Mouse (Mus musculus): Measurements from ENCODE around the gene Clic3. TPM values are rescaled to one million over a fixed set of nuclear protein-coding genes. Genes with fewer than 3 reads are reported as not detected.
A peak's percentile ranks its signal among the peaks of the same experiment; 100 is the strongest.

The Clic3 gene
- polyA plus RNA-seq, 1 experiment from 2014 or later = 1.4 TPM

GRCm38 (mm10) chr2:25484901-25485647 lies 28.4 kb downstream of the Clic3 start:
- TF ChIP-seq CTCF (IDR thresholded peaks at IDR 0.05; ENCODE audit: low read depth) = no peak
- no peak for TF ChIP-seq EP300 (IDR thresholded peaks at IDR 0.05; ENCODE audit: low read depth)
- peak; percentile 40 for DNase-seq

GRCm38 (mm10) chr2:25487965-25488670 lies 31.5 kb downstream of the Clic3 start:
- no peaks in the 10 kb centered on the region for H3K27me3 ChIP-seq (ENCODE audit: insufficient read depth, low read length)
- H3K4me1 ChIP-seq (ENCODE audit: insufficient read depth) = peaks cover 9% of the 10 kb centered on the region; the same call in 1 of the 2 replicates
- no peak overlapping the region for H3K9ac ChIP-seq (replicated peaks)
- WGBS (ENCODE audit: insufficient replicate concordance) = 80% methylated on average over 6 of the region's 6 CpGs
- no peak overlapping the region for H3K4me3 ChIP-seq (ENCODE audit: low read depth, low read length)
- TF ChIP-seq CTCF (IDR thresholded peaks at IDR 0.05; ENCODE audit: low read depth) (no peak), EP300 (IDR thresholded peaks at IDR 0.05; ENCODE audit: low read depth) (no peak)
- DNase-seq (no peak), ATAC-seq (no peak)
- H3K9me3 ChIP-seq (ENCODE audit: low read length) = no peaks in the 10 kb centered on the region
- H3K4me2 ChIP-seq (ENCODE audit: low read depth, low read length) = no peak overlapping the region
- H3K27ac ChIP-seq (ENCODE audit: low read depth) = no peak overlapping the region
- H3K36me3 ChIP-seq (replicated peaks; ENCODE audit: insufficient read depth, low read length) = no peaks in the 10 kb centered on the region

More at GRCm38 (mm10) chr2:25484901-25485647, 28.4 kb downstream of the Clic3 start:
- H3K4me3 ChIP-seq (ENCODE audit: low read depth, low read length) = no peak overlapping the region
- H3K9me3 ChIP-seq (ENCODE audit: low read length) = no peaks in the 10 kb centered on the region
- no peak overlapping the region for H3K4me2 ChIP-seq (ENCODE audit: low read depth, low read length)
- H3K9ac ChIP-seq (replicated peaks) = no peak overlapping the region
- H3K36me3 ChIP-seq (replicated peaks; ENCODE audit: insufficient read depth, low read length) = no peaks in the 10 kb centered on the region
- H3K27me3 ChIP-seq (ENCODE audit: insufficient read depth, low read length) = no peaks in the 10 kb centered on the region
- peak overlapping the region; percentile 44; the same call in 1 of the 2 replicates for H3K27ac ChIP-seq (ENCODE audit: low read depth)
- WGBS (ENCODE audit: insufficient replicate concordance) = 54% methylated on average over 11 of the region's 11 CpGs
- peaks cover 9% of the 10 kb centered on the region; the same call in 1 of the 2 replicates for H3K4me1 ChIP-seq (ENCODE audit: insufficient read depth)
- peak; percentile 87 for ATAC-seq

DNA sequence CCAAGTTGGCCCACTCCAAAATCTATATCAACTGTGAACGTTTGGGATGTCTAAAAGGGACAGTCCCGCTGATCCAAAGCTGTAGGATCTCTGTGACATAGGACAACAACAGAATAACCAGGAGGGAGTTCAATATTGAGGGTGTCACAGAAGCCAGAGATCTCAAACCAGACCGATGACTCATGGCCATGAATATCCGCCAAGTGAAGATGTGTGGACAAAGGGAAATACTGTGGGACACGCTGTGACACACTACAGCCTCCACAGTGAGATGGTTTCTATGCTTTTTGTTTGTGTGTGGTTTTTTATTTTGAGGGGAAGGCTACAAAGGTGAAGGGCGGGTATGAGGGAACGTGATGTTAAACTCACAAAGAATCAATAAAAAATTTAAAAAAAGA lies 32.0 kb downstream of the Clic3 start:
- no peaks in the 10 kb centered on the region for H3K36me3 ChIP-seq (replicated peaks; ENCODE audit: insufficient read depth, low read length)
- H3K4me1 ChIP-seq (ENCODE audit: insufficient read depth) = peaks cover 9% of the 10 kb centered on the region; the same call in 1 of the 2 replicates
- DNase-seq (no peak), ATAC-seq (no peak)
- no peaks in the 10 kb centered on the region for H3K27me3 ChIP-seq (ENCODE audit: insufficient read depth, low read length)
- no peak overlapping the region for H3K4me2 ChIP-seq (ENCODE audit: low read depth, low read length)
- H3K4me3 ChIP-seq (ENCODE audit: low read depth, low read length) = no peak overlapping the region
- no peak overlapping the region for H3K27ac ChIP-seq (ENCODE audit: low read depth)
- TF ChIP-seq EP300 (IDR thresholded peaks at IDR 0.05; ENCODE audit: low read depth) (no peak), CTCF (IDR thresholded peaks at IDR 0.05; ENCODE audit: low read depth) (no peak)
- H3K9me3 ChIP-seq (ENCODE audit: low read length) = no peaks in the 10 kb centered on the region
- H3K9ac ChIP-seq (replicated peaks) = no peak overlapping the region
- 69% methylated on average over 7 of the region's 7 CpGs for WGBS (ENCODE audit: insufficient replicate concordance)

- no peak overlapping the region for H3K4me3 ChIP-seq (ENCODE audit: low read depth, low read length)
- no peak overlapping the region for H3K27ac ChIP-seq (ENCODE audit: low read depth)
- H3K4me2 ChIP-seq (ENCODE audit: low read depth, low read length) = no peak overlapping the region
- no peaks in the 10 kb centered on the region for H3K9me3 ChIP-seq (ENCODE audit: low read length)
- no peaks in the 10 kb centered on the region for H3K36me3 ChIP-seq (replicated peaks; ENCODE audit: insufficient read depth, low read length)
- no peaks in the 10 kb centered on the region for H3K27me3 ChIP-seq (ENCODE audit: insufficient read depth, low read length)
- WGBS (ENCODE audit: insufficient replicate concordance) = 73% methylated on average over 5 of the region's 5 CpGs
- no peak for TF ChIP-seq EP300 (IDR thresholded peaks at IDR 0.05; ENCODE audit: low read depth)
- TF ChIP-seq CTCF (IDR thresholded peaks at IDR 0.05; ENCODE audit: low read depth) = no peak
- ATAC-seq = no peak
- DNase-seq = no peak
- no peak overlapping the region for H3K9ac ChIP-seq (replicated peaks)
- H3K4me1 ChIP-seq (ENCODE audit: insufficient read depth) = no peaks in the 10 kb centered on the region
These were observed 36.4 kb downstream of the Clic3 start for GRCm38 (mm10) chr2:25492988-25493387.

DNA sequence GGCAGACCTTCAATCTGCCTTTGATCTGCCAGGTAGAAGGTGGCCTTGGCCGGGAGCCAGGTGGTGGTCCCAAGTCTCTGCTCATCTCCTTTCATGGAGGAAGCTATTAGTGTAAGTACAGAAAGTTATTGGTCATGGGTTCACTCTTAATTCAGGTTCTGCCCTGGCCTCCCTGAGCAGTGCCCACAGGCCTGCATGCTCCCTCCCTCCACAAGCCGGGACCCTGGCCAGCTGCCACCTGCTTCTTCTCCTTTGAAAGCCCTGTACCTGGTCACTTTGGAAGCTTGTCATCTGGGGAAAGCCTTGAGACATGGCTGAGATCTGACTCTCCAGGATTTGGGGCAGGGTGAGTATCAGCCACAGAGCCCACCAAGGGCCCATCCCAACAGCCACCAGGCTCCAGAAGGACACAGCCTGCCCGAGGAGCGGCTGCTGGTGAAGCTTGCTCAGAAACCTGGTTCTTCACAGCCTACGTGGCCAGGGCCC lies 36.9 kb downstream of the Clic3 start, which contains the start of gene Lcn12:
Gene Lcn12, minus strand, starts transcription at position 436 of the 486 bp plus-strand sequence.
- no peak for TF ChIP-seq CTCF (IDR thresholded peaks at IDR 0.05; ENCODE audit: low read depth)
- no peak for TF ChIP-seq EP300 (IDR thresholded peaks at IDR 0.05; ENCODE audit: low read depth)
- Histone ChIP-seq H3K4me2 (ENCODE audit: low read depth, low read length) (no peak within 1 kb of the TSS), H3K9ac (replicated peaks) (no peak within 1 kb of the TSS), H3K4me3 (ENCODE audit: low read depth, low read length) (no peak within 1 kb of the TSS), H3K36me3 (replicated peaks; ENCODE audit: insufficient read depth, low read length) (no peaks in the 10 kb centered on the region), H3K4me1 (ENCODE audit: insufficient read depth) (no peaks in the 10 kb centered on the region), H3K9me3 (ENCODE audit: low read length) (no peaks in the 10 kb centered on the region), H3K27ac (ENCODE audit: low read depth) (no peak within 1 kb of the TSS), H3K27me3 (ENCODE audit: insufficient read depth, low read length) (no peaks in the 10 kb centered on the region)
- DNase-seq (no peak), ATAC-seq (no peak)
- 77% methylated on average over 5 of the region's 5 CpGs for WGBS (ENCODE audit: insufficient replicate concordance)

GRCm38 (mm10) chr2:25496462-25496861 lies 39.8 kb downstream of the Clic3 start:
- Histone ChIP-seq H3K27me3 (ENCODE audit: insufficient read depth, low read length) (no peaks in the 10 kb centered on the region), H3K9ac (replicated peaks) (no peak overlapping the region), H3K27ac (ENCODE audit: low read depth) (no peak overlapping the region), H3K4me3 (ENCODE audit: low read depth, low read length) (no peak overlapping the region), H3K4me2 (ENCODE audit: low read depth, low read length) (no peak overlapping the region), H3K36me3 (replicated peaks; ENCODE audit: insufficient read depth, low read length) (no peaks in the 10 kb centered on the region), H3K4me1 (ENCODE audit: insufficient read depth) (peaks cover 14% of the 10 kb centered on the region), H3K9me3 (ENCODE audit: low read length) (no peaks in the 10 kb centered on the region)
- TF ChIP-seq EP300 (IDR thresholded peaks at IDR 0.05; ENCODE audit: low read depth) (no peak), CTCF (IDR thresholded peaks at IDR 0.05; ENCODE audit: low read depth) (peak; percentile 64)
- DNase-seq (no peak), ATAC-seq (no peak)
- WGBS (ENCODE audit: insufficient replicate concordance) = 42% methylated on average over 4 of the region's 4 CpGs
